Mouse (Mus musculus): ENCODE data around the gene Brf1. TPM values are rescaled to one million over a fixed set of nuclear protein-coding genes. Genes with fewer than 3 reads are reported as not detected.

Brf1 gene
- 10 to 100 TPM; 10.6 to 27.4 TPM for polyA plus RNA-seq (2012; fragmentation: generic; extraction: Trizol)

GRCm38 (mm10) chr12:113000294-113001132 lies at the start of gene Brf1:
Brf1 (minus strand) TSS chr12:113000704.

GRCm38 (mm10) chr12:113013604-113014558 lies 13.4 kb upstream of the Brf1 start, which contains the start of gene Pacs2:
Pacs2 (plus strand) TSS chr12:113014508.

DNA sequence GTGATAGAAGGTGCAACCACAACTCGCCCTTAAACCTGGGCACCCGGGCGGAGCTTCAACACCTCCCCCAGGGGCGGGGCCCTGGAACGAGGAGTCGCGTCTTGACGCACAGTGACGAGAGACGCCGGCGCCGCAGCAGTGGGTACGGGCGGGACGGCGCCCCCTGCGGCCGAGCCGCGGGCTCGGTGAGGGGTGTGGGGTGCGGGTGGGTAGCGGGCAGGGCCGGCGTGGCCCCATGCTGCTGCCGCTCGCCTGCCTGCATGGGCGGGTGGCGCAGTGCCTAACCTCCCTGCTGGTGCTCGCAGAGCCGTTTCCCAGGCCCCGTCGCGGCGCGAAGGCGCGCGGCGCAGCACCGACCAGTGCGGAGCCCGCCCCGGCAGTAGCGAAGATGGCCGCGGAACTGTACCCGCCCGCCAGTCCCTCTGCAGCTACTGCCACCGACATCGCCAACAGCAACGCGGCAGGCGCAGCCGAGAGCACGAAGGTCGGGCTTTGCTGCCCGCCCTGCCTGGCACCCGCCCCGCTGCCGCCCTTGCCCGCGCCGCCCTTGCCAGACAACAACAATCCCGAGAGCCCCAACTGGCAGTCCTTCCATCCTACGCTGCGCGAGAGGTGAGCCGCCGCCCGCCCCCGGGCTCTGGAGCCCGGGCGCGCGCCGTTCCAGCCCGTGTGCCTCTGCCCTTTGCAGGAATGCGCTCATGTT lies 24.0 kb downstream of the Brf1 start, which contains the start of gene Btbd6:
Btbd6 (plus strand) TSS at position 112 of the 703 bp plus-strand sequence.

GRCm38 (mm10) chr12:112941776-112942713 lies 58.5 kb downstream of the Brf1 start, which contains the start of gene Nudt14:
Nudt14 (minus strand) TSS chr12:112942124.

GRCm38 (mm10) chr12:112929562-112930352 lies 70.7 kb downstream of the Brf1 start, which contains the start of gene Jag2:
Jag2 (minus strand) TSS chr12:112929776.

Other genes with a start within 250 kb of the Brf1 start
- gene Pld4, start 240.0 kb downstream of the Brf1 start, polyA plus RNA-seq (2012; fragmentation: generic; extraction: Trizol), result under 1 TPM; 0.05 to 0.20 TPM
- 10 to 100 TPM in 1 of 2 experiments, 1 to 10 TPM in 1; 2.9 to 18.8 TPM for gene Ahnak2, start 198.0 kb downstream of the Brf1 start, polyA plus RNA-seq (2012; fragmentation: generic; extraction: Trizol)
- gene Clba1, start 191.8 kb downstream of the Brf1 start, polyA plus RNA-seq (2012; fragmentation: generic; extraction: Trizol), result 10 to 100 TPM; 14.4 to 21.4 TPM
- 10 to 100 TPM; 17.1 to 24.4 TPM for gene Cdca4, start 171.3 kb downstream of the Brf1 start, polyA plus RNA-seq (2012; fragmentation: generic; extraction: Trizol)
- not detected for gene Gpr132, start 132.5 kb downstream of the Brf1 start, polyA plus RNA-seq (2012; fragmentation: generic; extraction: Trizol)
- gene Jag2, start 70.9 kb downstream of the Brf1 start, polyA plus RNA-seq (2012; fragmentation: generic; extraction: Trizol), result 10 to 100 TPM in 1 of 2 experiments, 1 to 10 TPM in 1; 5.8 to 10.6 TPM
- 10 to 100 TPM; 19.1 to 31.0 TPM for gene Nudt14, start 58.6 kb downstream of the Brf1 start, polyA plus RNA-seq (2012; fragmentation: generic; extraction: Trizol)
- 10 to 100 TPM; 15.2 to 19.6 TPM for gene Btbd6, start 24.2 kb downstream of the Brf1 start, polyA plus RNA-seq (2012; fragmentation: generic; extraction: Trizol)
- 10 to 100 TPM in 1 of 2 experiments, 1 to 10 TPM in 1; 10.0 to 24.7 TPM for gene Pacs2, start 13.8 kb upstream of the Brf1 start, polyA plus RNA-seq (2012; fragmentation: generic; extraction: Trizol)
- gene Tex22, start 73.8 kb upstream of the Brf1 start, polyA plus RNA-seq (2012; fragmentation: generic; extraction: Trizol), result under 1 TPM; 0.04 to 0.11 TPM
- 10 to 100 TPM; 45.1 to 93.4 TPM for gene Mta1, start 97.6 kb upstream of the Brf1 start, polyA plus RNA-seq (2012; fragmentation: generic; extraction: Trizol)
- gene Crip2, start 139.5 kb upstream of the Brf1 start, polyA plus RNA-seq (2012; fragmentation: generic; extraction: Trizol), result 100 to 1,000 TPM; 109 to 124 TPM
- under 1 TPM; 0.02 to 0.45 TPM for gene Crip1, start 145.6 kb upstream of the Brf1 start, polyA plus RNA-seq (2012; fragmentation: generic; extraction: Trizol)
- 10 to 100 TPM; 10.6 to 10.8 TPM for gene Tedc1, start 155.7 kb upstream of the Brf1 start, polyA plus RNA-seq (2012; fragmentation: generic; extraction: Trizol)
- gene Tmem121, start 185.2 kb upstream of the Brf1 start, polyA plus RNA-seq (2012; fragmentation: generic; extraction: Trizol), result 10 to 100 TPM; 16.1 to 16.3 TPM

Data from C3H10T1/2 (cell line).